Mouse (Mus musculus): ENCODE measurements around the gene Cnot11.

The Cnot11 gene

DNA sequence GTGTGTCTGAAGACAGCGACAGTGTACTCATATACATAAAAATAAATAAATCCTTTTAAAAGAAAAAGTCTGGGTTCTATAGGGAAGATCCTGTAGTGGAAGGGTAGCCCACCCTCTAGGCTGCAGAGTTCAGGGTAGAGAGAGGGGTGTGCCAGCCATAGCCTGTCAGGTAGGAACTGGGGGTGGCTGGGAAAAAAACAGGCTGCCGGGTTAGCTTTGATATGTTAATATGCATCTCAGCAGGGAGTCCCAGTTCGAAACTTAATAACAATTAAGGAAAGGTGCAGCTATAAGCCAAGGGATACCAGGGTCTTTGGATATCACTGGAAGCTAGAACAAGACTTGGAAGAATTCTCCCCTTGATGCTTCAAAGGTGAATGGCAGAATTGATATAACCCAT, 875 bp upstream of the Cnot11 start:
- no peak for ATAC-seq (ENCODE audit: low TSS enrichment)

DNA sequence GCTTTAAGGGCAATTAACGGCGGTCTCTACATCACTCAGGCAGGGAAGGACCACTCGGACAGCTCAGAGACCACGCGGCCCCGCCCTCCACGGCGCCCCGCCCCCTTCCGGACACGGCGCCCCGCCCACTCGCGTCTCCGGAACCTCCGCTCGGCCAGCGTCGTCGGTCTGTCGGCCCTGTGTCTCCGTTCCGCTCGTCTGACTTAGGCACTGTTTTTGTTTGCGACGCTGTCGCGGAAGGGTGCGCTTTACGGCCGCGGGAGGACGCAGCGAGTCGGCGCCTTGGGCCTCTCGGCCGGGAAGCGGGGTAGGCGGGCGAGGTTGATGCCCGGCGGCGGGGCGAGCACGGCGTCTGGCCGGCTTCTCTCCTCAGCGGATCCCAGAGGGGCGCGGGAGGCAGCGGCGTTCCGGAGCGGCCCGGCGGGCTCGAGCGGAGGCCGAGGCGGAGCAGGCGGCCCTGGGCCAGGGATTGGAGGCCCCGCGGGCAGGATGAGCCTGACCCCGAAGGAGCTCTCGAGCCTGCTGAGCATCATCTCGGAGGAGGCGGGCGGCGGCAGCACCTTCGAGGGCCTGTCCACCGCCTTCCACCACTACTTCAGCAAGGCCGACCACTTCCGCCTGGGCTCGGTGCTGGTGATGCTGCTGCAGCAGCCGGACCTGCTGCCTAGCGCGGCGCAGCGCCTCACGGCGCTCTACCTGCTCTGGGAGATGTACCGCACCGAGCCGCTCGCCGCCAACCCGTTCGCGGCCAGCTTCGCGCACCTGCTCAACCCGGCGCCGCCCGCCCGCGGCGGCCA, 921 bp downstream of the Cnot11 start:
- peak; percentile 88 for ATAC-seq (ENCODE audit: low TSS enrichment)

DNA sequence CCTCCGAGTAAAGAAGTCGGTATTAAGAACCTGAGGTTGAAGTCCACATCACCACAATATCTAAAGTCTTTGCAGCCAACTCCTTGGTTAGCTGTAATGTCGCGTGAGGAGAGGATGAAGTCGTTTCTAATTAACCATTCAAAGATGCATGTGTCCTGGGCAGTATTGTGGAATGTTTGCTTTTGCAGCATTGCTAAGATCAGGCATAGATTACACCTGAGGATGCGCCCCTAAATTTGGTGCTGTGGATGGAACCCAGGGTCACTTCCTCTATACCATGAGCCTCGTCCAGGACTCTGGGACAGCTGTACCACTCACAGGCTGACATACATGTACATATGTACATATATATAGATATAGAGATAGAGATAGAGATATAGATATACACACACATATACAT, 1.9 kb downstream of the Cnot11 start:
- ATAC-seq (ENCODE audit: low TSS enrichment), result no peak

DNA sequence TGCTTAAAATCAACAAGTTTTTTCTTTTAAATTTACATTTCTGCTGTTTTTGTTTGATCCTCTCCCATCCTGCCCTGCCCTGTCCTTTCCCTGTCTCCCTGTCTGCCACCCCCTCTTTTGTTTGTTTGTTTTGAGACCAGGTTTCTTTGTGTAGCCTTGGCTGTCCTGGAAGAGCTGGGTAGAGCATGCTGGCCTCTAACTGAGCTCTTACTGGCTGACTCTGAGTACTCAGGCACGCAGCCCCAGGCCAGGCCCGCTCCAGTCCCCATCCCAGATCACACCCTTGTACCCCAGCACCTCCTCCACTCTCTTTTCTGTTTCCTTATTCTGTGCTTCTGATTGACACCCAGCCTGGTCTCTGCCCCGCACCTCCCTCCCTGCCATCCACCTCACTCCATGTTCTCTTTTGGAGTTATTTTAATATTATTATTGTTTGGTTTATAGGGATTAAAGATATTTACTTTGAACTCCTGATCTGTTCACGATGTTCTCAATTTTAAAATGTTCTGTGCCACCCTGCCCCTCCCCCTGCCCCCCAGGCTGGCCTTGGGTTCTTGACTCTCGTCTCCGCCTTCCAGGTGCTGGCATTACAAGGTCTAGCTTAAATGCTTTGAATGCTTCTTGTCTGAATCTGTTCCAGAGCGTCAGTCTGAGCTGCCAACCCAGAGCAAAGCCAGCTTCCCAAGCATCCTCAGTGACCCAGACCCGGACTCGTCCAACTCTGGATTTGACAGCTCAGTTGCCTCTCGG, 3.0 kb downstream of the Cnot11 start:
- no peak for ATAC-seq (ENCODE audit: low TSS enrichment)

DNA sequence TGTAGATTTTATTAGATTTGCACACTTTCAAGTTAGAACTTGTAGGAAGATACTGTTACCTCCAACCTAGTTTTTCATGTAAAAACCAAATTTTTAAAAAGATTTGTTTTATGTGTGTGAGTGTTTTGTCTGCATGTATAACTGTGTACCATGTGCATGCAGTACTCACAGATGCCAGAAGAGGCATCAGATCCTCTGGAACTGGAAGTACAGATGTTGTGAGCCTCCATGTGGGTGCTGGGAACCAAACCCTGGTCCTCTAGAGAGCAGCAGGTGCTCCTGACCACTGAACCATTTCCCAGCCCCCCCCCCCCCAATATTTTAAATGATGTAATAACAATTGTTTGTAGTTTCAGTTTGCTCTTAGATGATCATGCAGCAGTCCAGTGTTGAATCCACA, 5.8 kb downstream of the Cnot11 start:
- ATAC-seq (ENCODE audit: low TSS enrichment), result no peak

DNA sequence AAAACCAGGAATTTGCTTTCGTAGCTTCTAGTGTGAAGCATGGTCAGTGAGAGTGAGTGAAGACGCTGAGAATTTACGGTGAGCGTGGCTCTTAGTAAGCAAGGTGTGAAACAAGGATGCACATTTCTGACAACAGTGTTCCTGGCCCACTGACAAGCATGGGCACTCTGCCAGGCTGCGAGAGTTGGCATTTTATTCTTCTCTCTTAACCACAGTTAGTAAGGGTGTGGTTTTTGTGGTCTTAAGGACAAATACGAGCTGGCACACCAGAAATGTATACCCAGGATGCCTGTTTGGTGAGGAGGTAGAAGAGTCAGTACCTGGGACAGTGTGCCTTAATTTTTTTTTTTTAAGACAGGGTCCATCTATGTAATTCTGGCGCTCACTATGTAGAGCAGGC, 10.8 kb downstream of the Cnot11 start:
- ATAC-seq (ENCODE audit: low TSS enrichment), result no peak

DNA sequence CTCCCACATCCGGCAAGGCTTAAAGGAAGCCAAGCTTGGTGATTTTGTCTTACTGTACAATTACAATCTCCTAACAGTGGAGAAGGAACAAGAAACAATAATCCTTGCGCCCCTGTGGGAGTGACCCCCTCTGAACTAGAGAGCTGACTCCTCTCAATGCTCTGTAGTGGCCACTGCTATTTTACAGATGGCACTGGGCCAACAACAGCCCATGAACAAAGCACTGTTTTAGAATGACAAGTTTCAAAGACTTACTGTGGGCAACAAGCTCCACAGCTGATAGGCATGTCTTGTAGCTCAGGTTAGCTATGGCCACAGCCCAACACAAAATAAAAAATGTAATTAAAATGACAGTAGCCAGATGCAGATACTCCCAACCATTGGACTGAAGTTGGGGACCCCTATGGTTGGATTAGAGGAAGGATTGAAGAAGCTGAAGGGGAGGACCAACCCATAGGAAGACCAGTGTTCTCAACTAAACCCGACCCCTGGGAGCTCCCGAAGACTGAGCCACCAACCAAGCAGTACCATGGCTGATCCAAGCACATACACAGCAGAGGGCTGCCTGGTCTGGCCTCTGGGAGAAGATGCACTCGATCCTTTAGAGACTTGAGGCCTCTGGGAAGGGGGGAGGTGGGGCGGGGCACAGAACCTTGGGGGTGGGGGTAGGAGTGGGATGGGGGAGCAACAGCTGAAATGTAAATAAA, 11.5 kb downstream of the Cnot11 start:
- no peak for ATAC-seq (ENCODE audit: low TSS enrichment)

DNA sequence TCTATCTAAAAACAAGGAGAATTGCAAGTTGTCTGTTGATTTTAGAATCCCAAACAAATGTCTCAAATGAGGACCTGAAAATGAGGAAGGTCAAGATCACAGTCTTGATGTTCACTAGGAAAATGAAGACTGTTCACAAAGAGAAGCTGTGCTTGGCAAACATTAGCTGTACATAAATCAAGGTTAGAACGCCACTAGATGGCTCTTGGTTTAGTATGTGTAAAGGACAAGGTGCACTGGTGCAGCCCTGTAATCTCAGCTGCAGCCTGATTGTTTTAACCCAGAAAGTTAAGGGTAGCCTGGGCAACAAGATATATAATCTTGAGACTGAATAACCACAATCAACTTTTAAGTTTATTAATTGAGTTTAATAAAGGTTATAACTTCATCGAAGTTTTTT, 12.4 kb downstream of the Cnot11 start:
- no peak for ATAC-seq (ENCODE audit: low TSS enrichment)

DNA sequence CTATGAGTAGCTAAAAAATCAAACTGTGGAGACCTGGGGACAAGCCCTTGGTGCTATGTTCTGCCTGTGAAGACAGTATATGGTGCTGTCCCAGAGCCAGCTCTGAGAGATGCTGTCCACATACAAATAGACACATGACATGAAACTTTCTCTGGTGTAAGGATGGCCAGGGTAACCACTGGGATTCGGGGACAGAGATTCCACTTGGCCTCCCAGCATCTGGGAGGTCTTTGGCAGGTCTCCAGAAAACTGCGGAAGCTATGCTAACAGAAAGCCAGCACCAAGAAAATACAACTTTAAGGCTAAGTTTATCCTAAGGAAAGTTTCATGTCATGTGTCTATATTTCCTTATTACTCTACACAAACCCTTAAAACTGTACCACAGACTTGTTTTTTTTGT, 15.0 kb downstream of the Cnot11 start:
- no peak for ATAC-seq (ENCODE audit: low TSS enrichment)

DNA sequence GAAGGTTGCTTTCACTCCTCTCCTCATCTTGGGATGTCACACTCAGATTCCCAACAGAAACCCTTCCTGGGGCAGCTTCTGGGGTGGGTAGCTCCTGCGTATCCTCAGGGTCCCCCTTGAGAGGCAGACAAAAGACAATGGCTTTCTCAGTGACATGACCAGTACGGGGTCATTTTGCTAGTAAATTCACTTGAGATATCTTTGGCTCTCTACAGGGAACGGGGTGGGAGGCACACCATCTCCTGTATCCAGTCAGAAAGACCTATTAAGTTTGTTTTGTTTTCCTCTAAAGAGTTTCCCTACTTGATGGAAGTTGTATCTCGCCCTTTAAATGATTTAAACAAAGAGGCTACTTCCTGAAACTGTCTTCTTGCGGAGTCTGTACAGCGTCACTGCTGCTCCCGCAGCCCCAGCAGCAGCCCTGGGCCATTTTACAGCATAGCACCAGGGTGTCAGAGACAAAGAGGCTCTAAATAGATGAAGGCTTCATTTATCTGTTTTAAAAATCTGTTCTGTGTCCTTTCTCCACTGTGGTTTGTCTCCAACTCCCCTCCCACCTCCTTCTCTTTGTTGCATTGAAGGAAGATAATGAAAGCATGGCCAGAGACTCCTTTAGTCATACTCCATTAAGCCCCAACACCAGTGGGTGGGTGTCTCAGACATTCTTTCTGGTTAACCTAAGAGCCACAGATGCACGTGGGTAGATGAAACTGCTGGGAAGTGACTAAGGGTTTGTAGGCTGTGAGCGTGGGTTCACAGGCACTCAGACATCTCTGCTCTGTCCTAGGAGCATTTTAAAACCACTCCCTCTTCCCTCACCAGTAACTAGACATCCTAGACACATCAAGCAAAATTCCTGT, 21.0 kb downstream of the Cnot11 start:
- ATAC-seq (ENCODE audit: low TSS enrichment), result peak; percentile 91

DNA sequence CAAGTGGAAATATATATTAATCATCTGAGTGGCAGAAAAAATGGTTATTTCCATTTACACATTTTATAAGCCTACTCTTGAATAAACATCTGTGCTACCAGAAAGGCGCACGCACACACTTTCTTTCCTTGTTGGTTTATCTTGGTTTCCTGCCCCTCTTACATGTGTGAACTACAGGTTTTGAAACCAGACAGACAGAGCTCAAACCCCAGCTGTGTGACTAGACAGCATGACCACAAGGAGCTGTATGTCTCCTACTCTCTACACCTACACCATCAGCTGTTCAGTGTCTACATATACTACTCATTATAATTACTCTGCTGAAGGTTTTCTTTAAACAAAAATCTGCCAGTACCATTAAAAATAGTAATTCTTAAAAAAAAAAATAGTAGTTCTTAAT, 24.2 kb downstream of the Cnot11 start:
- ATAC-seq (ENCODE audit: low TSS enrichment), result no peak

DNA sequence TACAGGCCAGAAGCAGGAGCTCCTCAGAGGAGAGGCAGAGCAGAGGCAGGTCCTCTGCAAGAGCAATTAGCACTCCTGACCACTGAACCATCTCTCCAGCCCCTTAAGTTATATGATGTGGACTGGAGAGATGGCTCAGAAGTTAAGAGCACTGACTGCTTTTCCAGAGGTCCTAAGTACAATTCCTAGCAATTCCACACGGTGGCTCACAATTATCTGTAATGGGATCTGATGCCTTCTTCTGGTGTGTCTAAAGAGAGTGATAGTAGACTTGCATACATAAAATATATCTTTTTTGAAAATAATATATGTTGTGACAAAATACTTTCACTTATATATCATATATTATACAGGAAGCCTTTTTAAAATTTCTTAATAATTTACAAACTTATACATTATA, 27.1 kb downstream of the Cnot11 start:
- ATAC-seq (ENCODE audit: low TSS enrichment), result no peak

DNA sequence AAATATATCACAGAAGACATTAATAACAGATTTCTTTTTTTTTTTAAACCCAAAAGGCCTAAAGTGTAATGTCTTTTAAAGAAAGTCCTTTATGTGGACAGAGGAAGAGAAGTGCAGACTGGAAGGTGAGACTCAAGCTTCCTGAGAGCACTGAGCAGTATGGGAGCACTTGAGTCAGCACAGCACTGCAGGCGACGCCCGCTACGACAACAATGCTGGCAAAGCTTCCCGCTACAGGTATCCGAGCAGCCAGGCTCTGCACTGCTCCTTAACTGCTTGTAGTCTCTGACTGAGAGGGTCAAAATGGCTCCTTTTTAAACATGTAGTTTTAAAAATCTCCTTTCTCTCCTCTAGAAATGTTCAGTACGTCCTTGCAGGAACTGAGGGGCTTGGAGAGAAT, 28.4 kb downstream of the Cnot11 start:
- no peak for ATAC-seq (ENCODE audit: low TSS enrichment)

DNA sequence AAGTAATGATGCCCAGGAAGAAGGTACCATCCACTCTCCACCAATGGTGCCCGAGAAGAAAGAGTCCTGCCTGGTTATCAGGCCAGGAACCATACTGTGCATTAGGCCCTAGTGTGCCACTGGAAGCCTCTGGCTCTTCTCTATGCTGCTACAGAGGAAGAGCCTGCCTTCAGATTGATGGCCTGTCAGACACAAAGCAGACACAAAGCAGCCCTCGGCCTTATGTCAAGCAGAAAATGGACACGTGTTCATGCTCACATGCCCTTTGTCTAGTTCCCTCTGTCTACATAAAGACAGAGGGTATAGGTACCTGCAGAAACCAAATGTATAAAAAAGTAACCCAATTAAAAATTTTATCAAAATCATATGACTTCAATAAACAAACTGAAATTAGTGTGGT, 29.8 kb downstream of the Cnot11 start:
- no peak for ATAC-seq (ENCODE audit: low TSS enrichment)

DNA sequence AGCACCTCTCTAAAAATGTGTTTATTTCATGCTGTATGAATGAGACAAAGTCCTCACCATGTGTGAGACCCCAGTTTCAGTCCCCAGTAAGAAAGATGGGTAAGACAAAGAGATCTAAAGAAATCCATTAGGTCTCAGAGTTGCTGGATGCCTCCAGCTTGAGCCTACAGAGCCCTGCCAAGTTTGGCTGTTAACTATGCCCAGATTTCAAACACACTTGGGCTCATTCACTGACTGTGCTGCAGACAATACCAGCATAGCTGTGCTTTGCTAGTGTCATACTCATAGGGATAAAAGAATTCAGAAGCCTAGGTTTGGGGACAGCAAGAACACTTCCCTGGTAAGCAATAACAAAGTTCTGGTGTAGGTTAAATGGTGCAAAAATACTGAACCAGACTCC, 33.3 kb downstream of the Cnot11 start:
- peak; percentile 52; the same call in 1 of the 2 replicates for ATAC-seq (ENCODE audit: low TSS enrichment)

DNA sequence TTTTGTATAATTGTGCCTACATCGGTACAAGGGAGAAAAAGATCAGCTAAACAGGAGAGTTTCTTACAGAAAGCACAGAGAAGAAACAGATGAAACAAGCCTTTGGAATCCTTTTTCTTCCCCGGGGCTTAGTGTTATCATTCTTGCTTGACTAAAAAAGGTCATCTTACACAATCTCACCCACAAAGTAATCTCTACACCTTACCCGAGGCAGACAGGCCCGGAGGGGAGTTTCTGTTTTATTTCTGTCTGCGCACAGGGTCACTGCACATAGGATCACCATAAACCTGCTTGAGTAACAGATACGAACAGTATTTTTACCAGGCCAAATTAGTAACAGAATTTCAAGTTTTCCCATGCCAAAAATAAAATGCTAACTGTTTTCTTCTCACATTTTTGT, 36.9 kb downstream of the Cnot11 start:
- ATAC-seq (ENCODE audit: low TSS enrichment), result no peak

DNA sequence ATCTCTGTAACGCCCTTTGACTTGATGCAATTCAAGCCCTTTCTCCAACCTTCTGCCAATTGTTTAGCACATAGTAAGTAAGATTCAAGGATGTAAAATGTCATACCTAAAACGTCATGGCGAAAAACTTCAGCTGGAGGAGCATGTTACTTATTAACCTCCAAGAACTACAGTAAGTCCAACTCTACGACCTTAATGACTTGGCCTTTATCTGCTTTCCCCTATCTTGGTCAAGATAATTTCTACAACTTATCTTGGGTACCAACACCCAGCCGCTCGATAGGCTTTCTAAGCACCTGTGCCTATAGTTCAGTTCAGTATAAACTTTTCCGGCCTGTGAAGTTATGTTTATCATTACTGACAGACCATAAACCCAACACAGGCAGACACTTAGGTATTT, 39.1 kb downstream of the Cnot11 start:
- ATAC-seq (ENCODE audit: low TSS enrichment), result no peak

DNA sequence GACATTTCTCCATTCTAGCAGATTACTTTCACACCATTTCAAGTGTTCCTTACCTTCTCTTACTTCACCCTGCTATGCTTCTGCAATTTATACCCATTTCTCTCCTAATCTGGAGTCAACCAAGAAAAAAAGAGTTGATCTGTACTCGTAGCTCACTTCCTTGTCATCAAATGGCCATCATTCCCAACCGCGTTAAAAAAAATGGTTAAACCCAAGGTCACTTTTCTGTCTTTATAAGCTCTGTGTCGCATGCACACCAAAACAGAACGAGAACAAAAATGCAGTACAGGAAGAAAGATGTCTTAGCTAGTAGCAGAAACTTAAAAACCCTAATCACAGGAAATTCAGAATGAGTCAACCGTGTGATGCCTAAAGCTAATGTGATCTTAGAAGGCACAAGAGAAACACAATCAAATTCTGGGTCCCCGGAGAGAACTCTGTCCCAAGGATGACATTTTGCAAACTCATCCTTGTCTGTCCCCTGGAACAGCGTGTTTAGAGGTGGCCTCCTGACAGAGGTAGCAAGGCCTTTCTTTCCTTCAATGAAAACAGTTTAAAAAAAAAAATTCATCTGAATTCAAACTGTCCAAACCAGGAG, 41.1 kb downstream of the Cnot11 start:
- no peak for ATAC-seq (ENCODE audit: low TSS enrichment)

DNA sequence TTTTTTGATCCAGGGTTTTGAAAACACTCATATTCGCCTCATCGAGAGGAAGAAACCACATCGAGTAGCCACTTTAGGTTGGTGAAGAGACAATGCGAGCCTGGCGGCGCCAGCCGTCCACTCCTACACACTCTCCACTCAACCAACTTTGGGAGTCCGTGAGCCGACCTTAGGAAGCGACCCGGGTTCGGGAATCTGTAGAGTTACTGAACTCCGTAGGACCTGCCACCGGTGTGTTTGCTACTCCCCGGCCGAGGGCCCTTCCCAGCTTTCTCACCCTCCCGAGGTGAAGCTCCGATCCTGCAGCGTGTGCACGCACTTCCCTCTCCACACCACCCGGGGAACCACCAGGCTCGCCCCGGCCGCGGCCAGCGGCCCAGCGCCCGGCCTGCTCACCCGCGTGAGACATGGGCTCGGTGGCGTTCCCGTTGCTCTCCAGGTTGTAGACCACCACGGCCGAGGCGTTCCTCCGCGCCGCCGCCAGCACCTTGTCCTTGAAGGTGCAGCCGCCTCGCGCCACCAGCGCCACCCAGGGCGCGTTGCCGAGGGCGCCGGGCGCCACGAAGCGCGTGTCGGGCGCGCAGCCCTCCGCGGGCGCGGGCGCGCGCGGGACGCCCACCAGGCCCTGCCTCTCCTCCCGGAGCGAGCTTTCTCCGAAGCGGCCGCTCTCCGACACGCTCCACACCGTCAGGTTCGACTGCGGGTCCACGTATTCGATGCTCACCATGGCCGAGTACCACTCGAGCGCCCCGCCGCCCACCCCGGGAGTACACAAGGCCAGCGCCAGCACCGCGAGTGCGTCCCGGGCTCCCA, 41.8 kb downstream of the Cnot11 start:
- peak; percentile 75 for ATAC-seq (ENCODE audit: low TSS enrichment)

DNA sequence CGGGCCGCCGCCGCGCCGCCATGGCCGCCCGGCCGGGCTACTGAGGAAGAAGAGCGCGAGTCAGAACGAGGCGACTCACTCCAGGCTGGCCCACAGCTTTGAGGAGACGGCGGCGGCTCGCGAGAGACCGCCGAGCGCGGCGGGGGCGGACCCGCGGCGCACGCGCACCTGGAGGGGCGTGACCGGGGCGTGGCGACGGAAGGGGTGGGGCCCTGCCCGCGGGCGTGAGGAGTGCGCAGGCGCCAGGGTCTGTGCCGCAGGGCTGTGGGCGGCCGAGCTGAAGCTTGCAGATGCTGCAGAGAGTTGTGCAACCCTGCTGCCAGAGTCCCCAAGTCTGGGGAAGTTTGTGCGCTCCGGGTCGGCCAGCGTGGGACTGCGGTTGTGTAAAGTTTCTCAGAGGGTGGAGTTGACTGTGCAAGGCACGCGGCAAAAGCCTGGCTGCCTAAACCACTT, 42.5 kb downstream of the Cnot11 start, which contains the start of gene Rnf149:
TSS of gene Rnf149 (minus strand) at position 153 of the 453 bp plus-strand sequence.
- peak; percentile 88 for ATAC-seq (ENCODE audit: low TSS enrichment)
